Mouse (Mus musculus) liver, adult (tissue): Measurements from ENCODE around the gene Ugt2b1.

Experiments
- GATA4 ChIP-seq: IDR thresholded peaks from 2 replicates; pipeline ENCODE4 v1.6.1; 2014; ENCODE audit warnings: mild to moderate bottlenecking, low read length; ENCODE audit not compliant: insufficient replicate concordance

Gene Ugt2b1

GRCm38 (mm10) chr5:86926426-86926825 is at the start of gene Ugt2b1:
Gene Ugt2b1, minus strand, starts transcription at chr5:86926530.
- TF ChIP-seq GATA4 = no peak

- no peak for TF ChIP-seq GATA4
Observed at GRCm38 (mm10) chr5:86961587-86962358, 35.4 kb upstream of the Ugt2b1 start.

GRCm38 (mm10) chr5:86960504-86960903 is 34.2 kb upstream of the Ugt2b1 start:
- TF ChIP-seq GATA4 = no peak

- no peak for TF ChIP-seq GATA4
Observed at GRCm38 (mm10) chr5:86942111-86942510, 15.8 kb upstream of the Ugt2b1 start.

GRCm38 (mm10) chr5:86920661-86921233 is 5.6 kb downstream of the Ugt2b1 start:
- TF ChIP-seq GATA4 = no peak

GRCm38 (mm10) chr5:86911357-86912099 is 14.8 kb downstream of the Ugt2b1 start:
- TF ChIP-seq GATA4 = no peak

- no peak for TF ChIP-seq GATA4
Observed at GRCm38 (mm10) chr5:86910770-86911169, 15.6 kb downstream of the Ugt2b1 start.

- TF ChIP-seq GATA4 = peak; percentile 32; the same call in 1 of the 2 replicates
Observed at GRCm38 (mm10) chr5:86906758-86907157, 19.6 kb downstream of the Ugt2b1 start, which contains the start of gene Ugt2b34. Gene Ugt2b34, minus strand, starts transcription at chr5:86906937.

GRCm38 (mm10) chr5:86889933-86890332 is 36.4 kb downstream of the Ugt2b1 start:
- TF ChIP-seq GATA4 = no peak

- TF ChIP-seq GATA4 = no peak
Observed at GRCm38 (mm10) chr5:86888420-86888819, 37.9 kb downstream of the Ugt2b1 start.

- no peak for TF ChIP-seq GATA4
Observed at GRCm38 (mm10) chr5:86887081-86887480, 39.2 kb downstream of the Ugt2b1 start.

GRCm38 (mm10) chr5:86886620-86887019 is 39.7 kb downstream of the Ugt2b1 start:
- TF ChIP-seq GATA4 = no peak

GRCm38 (mm10) chr5:86871877-86872276 is 54.5 kb downstream of the Ugt2b1 start:
- TF ChIP-seq GATA4 = no peak
